In the genomic region with DNA sequence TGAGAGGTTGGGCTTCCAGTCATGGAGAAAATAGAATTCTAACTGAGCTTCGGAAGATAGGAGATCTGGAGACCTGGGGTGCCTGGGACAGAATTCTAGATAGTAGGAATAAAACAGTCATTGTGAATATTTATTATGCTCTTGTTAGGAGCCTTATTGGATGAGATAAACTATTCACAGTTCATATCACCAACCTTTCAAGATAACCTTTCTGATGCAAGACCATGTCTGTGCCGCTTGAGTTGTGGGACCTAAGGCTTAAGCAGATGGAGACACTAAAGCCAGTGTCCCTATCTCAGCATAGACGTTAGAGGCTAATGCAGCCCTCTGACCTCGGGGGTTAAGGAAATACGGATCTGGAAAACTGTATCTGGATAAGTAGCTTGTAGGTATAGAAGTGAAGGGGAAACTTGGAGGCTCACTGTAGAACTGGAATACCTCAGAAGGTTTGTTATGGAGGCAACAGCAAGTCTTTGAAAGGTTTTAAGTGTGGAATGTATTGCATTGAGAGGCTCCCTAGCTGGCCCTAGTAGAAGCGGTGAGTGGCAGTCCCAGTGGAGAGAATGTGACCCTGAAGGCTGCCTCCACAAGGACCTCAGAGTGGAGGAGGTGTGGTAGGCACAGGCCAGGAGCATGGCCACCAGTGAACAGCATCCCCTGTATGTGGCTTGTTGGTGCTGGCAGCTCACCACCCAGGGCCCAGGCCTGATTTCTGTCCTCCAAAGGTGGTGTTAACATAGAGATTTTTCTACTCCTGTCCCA, we compare ENCODE assay signal across 1 mouse cellular context.
TF ChIP-seq lines count a peak whose summit lies in the region.

No protein-coding gene starts in this region.

TF ChIP-seq in MEL, 35 proteins besides CTCF, POLR2A, EP300 and RAD21 (continued from another document):
- TF ChIP-seq GATA1 (IDR thresholded peaks at IDR 0.05; ENCODE audit: low read depth, low read length) (peak; percentile 33; the same call in 1 of the 2 replicates), HCFC1 (IDR thresholded peaks at IDR 0.05; ENCODE audit: low read depth, low read length) (no peak), ETS1 (IDR thresholded peaks at IDR 0.05; ENCODE audit: low read depth, low read length) (peak; percentile 47; the same call in 1 of the 2 replicates)
TF ChIP-seq in MEL: peak in this region for 4.
